Mouse (Mus musculus) ovary, postnatal 10 days (tissue): ENCODE data around the gene Opa1.

ENCODE experiments used
- DNase-seq: peaks from one replicate; pipeline ENCODE4 v3.0.0; 2022; ENCODE audit warnings: low spot score

Gene Opa1

GRCm38 (mm10) chr16:29656187-29656825, 77.2 kb downstream of the Opa1 start:
- no peak for DNase-seq

GRCm38 (mm10) chr16:29656901-29657300, 77.8 kb downstream of the Opa1 start:
- DNase-seq, result no peak

- DNase-seq, result no peak
Measured at GRCm38 (mm10) chr16:29657650-29658548, 78.8 kb downstream of the Opa1 start.

- DNase-seq, result no peak
Measured at GRCm38 (mm10) chr16:29659101-29659810, 80.1 kb downstream of the Opa1 start.

GRCm38 (mm10) chr16:29663042-29663758, 84.1 kb downstream of the Opa1 start:
- no peak for DNase-seq

GRCm38 (mm10) chr16:29664392-29664791, 85.3 kb downstream of the Opa1 start:
- DNase-seq, result no peak

- DNase-seq, result no peak
Measured at GRCm38 (mm10) chr16:29666991-29667701, 88.0 kb downstream of the Opa1 start.

GRCm38 (mm10) chr16:29667702-29668061, 88.5 kb downstream of the Opa1 start:
- DNase-seq, result no peak

- no peak for DNase-seq
Measured at GRCm38 (mm10) chr16:29668451-29668850, 89.3 kb downstream of the Opa1 start.

GRCm38 (mm10) chr16:29670806-29671205, 91.7 kb downstream of the Opa1 start:
- no peak for DNase-seq

- DNase-seq, result no peak
Measured at GRCm38 (mm10) chr16:29673230-29673629, 94.1 kb downstream of the Opa1 start.

GRCm38 (mm10) chr16:29679607-29680006, 100.5 kb downstream of the Opa1 start:
- no peak for DNase-seq

GRCm38 (mm10) chr16:29680548-29681175, 101.5 kb downstream of the Opa1 start:
- no peak for DNase-seq

- no peak for DNase-seq
Measured at GRCm38 (mm10) chr16:29682555-29683431, 103.7 kb downstream of the Opa1 start.

GRCm38 (mm10) chr16:29683563-29683962, 104.4 kb downstream of the Opa1 start:
- no peak for DNase-seq

- no peak for DNase-seq
Measured at GRCm38 (mm10) chr16:29684111-29684510, 105.0 kb downstream of the Opa1 start.

GRCm38 (mm10) chr16:29684641-29685040, 105.5 kb downstream of the Opa1 start:
- DNase-seq, result no peak

GRCm38 (mm10) chr16:29686141-29686540, 107.0 kb downstream of the Opa1 start:
- no peak for DNase-seq

GRCm38 (mm10) chr16:29687987-29688885, 109.1 kb downstream of the Opa1 start:
- DNase-seq, result no peak
